Mouse (Mus musculus): Measurements from ENCODE around the gene Gsk3a. TPM values are rescaled to one million over a fixed set of nuclear protein-coding genes. Genes with fewer than 3 reads are reported as not detected.

The Gsk3a gene
- total RNA-seq, 2 experiments from 2014 or later = 61.4 to 68.5 TPM

DNA sequence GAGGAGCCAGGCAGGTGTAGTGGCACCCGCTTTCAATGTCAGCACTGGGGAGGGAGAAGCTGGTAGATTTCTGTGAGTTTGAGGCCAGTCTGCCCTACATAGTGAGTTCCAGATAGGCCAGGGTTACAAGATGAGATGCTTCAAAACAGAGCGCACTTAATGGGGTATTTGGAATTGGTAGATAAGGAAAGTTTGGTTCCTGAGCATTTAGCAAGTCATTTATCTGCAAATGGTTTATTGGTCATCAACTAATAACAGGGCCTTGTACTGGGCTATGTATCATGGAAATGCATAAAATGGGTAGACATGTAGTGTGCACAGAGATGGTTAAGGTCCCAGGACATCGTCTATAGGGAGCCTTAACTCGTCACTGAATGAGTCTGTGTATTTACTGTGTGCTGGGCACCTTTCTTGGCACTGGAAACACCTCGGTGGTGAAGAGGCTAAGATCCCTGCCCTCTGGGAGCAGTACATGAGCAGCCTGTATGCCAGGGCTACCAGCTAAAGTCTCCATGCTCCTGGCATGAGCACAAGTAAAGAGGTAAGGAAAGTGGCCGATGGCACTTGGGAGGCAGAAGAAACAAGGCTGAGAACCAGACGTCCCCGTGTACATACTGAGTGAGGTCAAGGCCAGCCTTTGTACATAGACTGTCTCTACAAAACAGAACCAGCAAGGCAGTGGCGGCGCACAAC, 15.2 kb downstream of the Gsk3a start:
- no peak for DNase-seq

DNA sequence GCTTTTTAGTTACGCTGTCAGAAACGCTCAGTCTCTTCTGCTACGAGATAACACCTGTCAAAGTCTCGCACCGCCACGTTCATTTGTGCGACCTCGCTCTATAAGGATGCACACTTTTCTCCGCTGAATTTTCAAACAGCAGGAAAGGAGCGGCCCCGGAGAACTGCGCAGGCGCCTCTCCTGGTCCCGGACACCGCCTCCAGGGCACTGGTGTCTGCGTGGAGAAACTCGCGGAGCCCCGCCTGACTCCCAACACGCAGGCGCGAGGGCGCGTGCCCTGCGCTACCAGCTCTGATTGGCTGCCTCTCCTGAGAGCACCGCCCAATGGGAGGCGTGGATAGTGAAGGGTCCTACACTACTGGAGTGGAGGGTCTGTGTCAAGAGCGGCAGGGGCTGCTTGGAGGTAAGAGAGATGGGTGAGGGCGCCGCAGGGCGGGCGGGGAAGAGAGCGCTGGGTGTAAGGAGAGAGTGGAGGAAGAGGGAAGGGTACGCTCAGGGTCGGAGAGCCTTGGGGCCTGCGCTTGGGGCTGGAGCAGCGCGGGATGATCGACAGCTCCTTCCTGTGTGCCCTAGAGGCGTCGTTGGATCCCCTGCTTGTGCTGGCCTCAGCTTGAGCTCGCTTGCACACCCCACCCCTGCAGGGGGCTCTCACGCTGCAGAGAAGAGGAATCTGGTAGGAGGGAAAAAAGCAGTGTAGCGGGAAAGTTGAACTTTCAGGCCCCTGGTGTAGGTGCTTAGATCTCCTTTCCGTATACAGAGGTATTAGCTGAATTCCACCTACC, 16.4 kb downstream of the Gsk3a start, which contains the start of gene Zfp526:
Zfp526 (plus strand) TSS at position 324 of the 782 bp plus-strand sequence.
- DNase-seq = peak; percentile 98 to 99

DNA sequence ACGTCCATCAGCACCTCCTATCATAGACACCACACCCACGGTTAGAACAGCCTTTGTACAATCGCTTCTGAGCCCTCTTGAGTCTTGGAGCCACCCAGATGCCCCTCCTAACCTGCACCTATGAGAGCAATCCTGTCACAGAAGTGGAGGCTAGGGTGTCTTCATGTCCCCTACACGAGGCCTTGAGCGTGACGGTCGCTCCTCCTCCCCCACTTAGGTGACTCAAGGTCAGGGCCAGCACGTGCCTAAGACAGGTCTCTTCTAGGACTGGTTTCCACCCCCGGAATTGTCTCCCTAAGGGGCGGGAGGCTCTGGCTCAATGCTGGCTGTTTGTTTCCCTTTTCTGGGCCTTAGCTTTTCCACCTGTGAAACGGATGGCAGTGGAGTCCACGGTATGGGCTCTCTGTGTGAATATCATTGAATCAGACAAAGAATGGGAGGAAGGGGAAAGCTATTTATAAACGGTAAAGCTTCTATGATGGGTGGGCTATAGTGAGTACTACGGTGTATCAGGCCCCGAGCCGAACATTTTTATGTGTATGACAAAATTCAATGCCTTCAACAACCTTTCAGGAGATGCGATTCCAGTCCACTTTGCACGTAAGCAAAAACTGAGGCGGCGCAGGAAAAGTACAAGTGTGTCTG, 17.1 kb downstream of the Gsk3a start, which contains the start of gene Dedd2:
Dedd2 (minus strand) TSS at position 159 of the 645 bp plus-strand sequence.
- DNase-seq = peak; percentile 52 to 73

DNA sequence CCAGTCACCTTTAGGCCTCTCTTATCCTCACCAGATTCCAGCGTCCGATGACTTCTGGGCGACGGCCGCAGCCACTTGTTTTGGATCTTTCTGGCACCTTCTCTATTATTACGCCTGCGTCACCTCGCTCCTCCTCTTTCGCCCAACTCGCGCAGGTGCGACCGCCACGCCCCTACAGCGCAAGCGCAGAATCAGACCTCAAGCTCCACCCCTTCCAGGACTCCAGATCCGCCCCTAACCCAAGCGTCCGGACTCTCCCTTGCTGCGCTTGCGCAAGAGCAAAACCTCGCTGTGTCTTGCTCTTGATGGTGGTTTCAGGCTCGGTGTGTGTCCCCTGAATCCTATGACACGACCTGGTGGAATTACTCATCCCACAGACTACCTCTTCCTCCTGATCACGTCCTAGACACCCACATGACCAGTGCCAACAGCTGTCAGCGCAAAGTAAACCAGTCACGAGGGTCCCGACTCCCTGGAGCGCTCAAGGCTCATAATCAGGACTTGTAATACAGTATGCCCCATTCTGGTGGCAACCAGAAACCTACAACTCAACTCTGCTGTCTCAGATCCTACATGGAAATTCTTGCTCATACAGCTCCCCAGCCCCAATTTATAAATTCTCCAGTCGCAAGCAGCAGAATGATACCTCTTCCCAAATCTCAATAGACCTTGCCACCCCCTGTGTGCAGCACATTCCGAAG, 17.7 kb downstream of the Gsk3a start:
- peak; percentile 98 for DNase-seq

DNA sequence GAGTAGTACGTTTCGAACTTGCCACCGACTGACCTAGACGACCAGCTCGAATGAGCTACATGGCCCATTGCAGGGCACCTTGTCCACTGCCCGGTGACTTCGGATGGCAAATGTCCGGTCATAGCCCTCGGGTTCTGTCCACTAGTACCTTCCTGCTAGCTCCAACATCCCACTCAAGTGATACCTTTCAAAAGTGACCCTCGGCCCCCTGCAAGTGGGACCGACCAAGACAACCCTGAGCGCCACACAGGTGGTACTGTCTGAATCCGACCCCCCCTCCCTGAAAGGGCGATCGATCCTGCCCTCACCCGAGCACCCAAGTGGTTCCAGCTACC, 18.3 kb downstream of the Gsk3a start:
- DNase-seq = no peak

DNA sequence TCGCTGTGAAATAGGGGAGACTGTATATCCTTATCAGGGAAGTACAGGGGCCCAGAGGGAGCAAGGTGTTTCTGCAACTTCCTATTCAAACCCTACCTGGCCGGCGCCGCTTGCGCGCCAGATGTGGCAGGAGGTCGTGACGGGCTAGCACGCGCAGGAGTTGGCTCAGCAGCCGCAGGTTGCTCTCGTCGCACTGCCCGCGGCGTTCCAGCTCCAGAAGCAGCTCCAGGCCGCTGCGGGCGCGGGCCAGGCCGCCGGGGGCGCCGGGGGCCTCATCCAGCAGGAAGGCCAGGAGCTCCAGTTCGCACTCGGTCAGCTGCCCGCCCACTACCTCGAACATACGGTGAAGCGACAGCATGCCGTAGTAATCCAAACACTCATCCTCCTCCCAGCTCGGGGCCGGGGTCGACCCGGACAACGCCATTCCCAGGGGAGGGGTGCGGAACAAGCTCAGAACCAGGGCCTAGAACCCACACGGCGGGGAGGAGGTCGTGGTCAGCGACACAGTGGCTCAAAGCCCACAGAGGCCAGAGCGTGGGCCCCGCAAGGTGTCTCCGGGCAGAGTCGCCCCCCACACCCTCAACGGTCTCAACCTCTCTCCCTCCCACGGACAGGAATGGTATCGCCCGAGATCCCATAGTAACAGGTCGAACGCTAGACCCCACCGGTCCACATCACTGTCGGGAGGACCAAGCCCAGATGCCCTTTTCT, 18.8 kb downstream of the Gsk3a start:
- DNase-seq = peak; percentile 39 to 43

DNA sequence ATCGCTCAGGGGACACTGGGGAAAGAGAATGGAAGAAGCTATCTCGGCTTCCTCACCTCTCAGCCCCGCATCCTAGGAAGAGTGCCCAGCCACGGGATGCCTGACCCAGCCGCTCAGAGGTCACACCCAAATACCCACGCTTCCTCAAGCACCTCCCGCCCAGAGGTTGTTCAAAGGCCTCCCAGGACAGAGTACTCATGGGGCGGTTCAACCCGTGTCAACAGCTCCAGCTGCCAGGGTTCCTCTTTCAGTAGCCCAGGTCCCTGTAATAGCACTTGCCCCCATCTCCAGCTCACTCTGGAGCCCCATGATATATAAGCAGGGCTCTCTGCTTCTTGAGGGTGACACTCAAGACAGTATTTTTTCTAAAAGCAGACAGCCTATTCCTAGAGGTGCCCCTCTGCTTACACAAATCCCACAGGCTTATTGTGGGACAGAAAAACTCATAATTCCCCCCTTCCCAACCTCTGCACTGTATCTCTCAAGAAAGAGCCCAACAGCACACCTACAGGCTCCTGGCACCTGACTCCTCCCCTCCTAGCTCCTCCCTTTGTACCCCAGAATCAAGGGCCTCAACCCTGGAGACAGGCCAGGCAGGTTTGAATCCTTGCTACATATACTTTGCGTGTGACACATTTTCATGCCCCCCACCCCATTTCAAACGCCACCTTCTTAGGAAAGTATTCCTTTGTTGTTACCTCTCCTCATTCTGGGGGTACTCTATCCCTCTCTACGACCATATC, 19.8 kb downstream of the Gsk3a start:
- DNase-seq = no peak

DNA sequence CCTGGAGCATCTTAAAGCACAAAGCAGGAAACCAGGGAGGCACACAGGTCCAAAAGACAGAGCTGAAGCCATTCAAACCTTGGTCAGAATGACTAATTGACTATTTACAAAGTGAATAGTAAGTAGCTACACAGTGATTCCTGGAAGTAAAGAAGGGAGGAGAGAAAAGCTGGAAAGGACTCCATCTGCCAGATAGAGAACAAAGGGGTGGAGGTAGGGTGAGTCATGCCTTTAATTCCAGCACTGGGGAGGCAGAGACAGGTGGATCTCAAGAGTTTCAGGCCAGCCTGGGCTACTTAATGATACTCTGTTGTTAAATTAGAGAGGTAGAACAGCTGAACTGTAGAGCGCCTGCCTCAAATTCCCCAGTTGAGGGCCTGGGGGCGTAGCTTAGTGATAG, 23.5 kb downstream of the Gsk3a start:
- no peak for DNase-seq

DNA sequence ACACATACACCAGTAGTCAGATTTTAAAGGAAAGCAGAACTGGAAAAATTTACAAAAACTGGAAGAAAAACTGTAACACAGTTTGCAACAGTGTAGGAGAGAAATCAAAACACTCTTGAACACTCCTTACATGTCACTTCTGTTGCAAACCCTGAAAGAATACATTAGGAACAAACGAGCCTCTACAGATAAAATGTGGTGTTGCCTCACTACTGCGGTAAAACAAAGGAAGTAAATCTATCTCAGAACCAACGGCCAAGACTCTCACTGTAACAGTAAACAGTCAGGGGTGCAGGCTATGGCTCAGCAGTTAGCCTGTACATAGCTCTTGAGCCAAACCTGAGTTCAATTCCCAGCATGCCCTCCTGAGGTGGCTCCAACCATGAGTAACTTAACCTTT, 24.6 kb downstream of the Gsk3a start:
- DNase-seq = no peak

DNA sequence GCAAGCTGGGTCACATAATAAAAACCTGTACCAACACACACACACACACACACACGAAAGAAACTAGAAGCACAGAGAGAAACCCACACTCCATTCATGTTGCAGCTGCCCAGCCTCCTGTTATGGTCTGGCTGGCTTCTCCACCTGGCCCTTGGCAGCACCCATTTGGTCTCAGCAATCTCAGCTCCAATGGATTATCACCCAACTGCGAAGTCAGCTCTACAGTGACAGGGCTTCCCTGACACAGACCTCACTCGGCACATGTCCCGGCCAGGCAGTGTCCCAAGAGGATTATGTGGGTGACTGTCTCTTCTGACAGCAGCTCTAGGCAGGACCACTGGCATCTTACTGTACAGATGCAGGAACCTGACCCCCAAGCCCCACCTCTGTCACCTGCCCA, 27.2 kb downstream of the Gsk3a start:
- DNase-seq = peak in 1 of 2 experiments; percentile 43

DNA sequence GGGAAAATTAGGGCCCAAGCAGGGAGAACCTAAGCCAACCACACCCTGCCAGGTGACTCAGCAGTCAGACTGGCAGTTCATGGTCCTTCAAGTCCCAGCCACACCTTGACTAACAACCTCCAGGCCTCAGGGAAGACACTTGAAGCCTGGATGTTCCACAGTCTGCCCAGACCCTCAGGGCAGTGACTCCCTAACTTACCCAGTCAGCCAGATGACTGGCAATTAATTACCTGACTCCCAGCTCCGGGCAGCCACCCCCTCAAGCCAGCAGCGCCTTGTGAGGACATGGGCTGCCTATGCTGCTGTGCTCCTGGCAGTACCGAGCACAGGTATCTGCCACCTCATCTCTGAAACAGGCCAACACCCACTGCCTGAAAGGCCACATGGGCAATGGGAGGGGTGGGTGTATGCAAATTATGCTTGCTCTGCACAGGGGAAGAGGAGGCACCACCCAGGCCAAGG, 28.5 kb downstream of the Gsk3a start:
- no peak for DNase-seq

DNA sequence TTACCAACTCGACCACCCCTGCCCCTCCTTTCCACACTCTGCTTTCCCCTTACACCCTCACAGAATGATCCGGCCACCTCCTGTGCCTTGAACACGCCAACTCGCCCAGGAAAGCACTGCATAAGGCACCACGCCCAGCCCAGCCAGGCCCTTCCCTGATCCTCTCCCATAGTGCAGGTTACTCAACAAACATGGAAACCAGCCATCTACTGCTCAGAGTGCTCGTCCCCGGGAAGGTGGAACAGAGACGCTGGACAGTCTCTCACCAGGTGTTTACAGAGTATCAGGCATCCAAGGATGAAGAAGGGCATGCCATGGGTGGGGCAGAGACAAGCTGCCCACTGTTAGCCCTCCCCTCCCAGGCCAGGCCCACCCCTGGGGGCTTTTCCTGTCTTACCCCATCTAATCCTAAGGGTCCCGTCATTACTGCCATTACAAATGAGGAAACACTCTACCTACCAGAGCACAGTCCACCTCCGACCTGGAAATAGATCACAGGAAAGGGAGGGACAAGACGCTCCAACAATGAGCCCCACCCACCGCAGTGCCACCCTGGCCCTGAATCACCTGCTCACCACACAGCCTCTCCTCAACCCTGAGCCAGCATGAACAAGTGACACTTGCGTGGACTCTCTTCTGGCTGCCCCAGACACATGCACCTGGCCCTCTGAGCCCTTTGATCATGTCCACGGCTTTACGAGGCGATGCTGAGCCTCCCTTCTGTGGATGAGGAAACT, 31.4 kb downstream of the Gsk3a start:
- peak; percentile 35 to 40 for DNase-seq

DNA sequence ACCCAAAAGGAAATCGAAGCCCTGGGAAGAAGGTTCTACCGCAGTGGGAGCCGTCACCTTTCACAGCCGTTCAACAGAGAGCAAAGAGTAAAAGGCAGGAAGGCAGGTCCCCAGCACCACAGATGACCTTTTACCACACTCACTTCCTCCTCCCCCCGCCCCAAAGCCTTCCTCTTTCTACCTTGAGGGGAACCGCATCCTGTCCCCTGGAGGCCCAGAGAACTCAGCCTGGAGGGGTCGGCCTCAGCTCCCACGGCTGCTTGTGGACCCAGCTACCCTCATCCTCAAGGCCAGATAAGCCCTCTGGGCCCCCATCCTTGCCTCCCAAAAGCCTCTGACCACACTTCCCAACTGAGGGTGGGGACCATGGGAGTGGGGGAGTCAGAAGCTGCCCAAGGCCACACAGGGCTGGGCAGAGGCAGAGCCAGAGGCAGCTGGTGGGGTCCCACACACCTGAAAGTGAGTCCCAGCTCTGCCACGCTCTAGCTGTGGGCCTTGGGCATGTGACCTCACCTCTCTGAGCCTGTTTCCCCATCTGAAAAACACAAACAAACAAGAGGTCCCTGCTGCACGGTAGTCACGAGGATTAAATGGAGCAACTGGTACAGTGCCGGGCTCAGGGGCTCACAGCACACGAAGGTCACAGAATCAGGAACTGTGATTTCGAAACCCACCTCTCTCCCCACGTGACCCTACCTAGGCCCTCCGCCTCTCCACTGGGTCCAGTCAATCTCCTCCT, 32.1 kb downstream of the Gsk3a start:
- DNase-seq = peak in 1 of 2 experiments; percentile 31

DNA sequence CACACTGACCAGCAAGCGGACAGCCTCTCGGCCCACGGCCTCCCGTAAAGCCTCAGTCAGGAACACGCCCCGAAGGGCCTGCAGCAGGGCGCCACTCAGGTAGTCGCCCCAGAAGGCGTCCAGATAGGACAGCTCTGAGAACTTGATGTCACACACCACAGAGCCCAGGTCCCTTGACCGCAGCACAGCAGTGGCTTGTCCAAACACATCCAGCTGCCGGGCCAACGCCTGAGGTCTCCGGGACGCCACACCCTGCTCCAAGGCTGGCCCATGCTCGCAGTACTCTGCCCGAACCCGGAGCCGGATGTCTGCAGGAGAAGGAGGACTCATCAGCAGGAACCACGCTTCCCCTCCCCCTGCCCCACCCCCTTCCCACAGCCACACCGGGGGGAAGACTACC, 34.0 kb downstream of the Gsk3a start:
- DNase-seq = no peak

DNA sequence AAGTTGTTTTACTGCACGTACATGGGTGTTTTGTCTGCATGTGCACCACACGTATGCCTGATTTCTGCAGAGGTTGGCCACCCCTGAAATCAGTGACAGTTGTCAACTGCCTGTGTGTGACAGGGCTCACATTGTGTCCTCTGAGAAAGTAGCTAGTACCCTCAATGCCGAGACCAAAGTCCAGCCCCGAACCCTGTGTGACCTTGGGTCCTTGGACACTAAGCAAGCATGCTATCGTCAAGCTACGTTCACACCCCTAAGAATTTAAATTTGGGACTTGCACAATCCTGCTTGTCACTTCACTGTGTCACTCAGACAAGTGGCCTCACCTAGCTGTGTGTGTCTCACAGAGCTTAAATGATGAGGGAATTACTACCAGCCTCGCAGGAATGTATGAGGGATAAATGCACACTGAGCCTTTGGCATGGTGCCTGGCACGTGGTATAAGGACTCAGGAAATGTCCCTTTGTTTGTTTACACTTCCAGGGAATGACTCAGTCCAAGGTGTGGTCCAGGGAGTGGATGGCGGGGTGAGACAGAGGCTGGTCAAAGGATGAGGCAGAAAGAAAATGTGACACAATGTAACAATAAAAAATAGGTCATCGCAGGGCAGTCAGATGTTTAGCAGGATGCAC, 40.1 kb downstream of the Gsk3a start:
- DNase-seq = no peak

DNA sequence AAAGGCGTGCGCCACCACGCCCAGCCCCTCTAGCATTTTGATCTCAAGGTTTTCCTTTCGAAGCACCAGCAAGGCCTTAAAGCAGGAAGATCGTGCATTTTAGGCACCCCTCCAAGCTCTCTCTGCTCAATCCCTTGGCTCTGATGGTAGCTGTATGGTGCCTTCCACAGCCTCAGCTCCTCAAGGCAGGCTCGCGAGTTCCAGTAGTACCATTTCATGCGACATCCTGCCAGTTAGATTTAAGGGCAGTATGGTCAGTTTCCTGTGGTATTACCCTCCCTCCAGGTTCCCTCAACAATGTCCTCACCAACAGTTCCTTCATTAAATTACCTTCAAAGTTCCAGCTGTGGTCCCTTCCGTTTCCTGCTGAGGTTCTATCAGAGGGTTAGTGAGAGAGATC, 41.5 kb downstream of the Gsk3a start:
- no peak for DNase-seq

DNA sequence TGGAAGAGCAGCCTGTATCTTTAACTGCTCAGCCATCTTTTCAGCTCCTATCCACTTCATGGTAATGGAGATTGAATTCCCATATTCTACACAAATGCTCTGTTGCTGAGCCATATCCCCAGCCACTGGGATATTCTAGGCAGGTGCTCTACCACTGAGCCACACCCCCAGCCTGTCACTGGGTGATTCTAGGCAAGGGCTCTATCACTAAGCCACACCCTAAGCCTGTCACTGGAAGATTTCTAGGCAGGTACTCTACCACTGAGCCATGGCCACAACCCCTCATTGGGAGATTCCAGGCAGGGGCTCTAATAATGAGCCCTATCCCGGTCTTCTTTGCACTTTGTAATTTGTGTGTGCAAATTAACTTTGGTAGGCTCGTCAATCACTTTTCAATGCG, 42.5 kb downstream of the Gsk3a start:
- no peak for DNase-seq

DNA sequence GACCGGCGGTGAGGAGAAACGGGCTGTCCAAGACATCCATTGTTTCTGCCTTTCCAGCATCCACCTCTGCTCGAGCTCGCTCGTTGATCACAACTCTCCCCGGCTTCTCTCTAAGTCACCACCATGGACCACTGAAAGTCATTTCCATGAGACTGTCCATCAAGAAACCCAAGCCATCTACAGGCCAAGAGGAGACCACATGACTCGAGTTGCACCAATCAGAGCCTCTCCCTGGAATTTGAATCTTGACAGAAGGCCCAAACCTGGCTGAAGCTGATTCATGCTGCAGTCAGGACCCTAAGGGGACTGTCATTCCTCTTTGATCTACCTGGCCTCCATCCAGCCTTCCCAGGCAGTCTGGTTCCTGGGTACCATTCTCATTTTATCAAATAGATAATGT, 45.5 kb downstream of the Gsk3a start:
- DNase-seq = no peak

DNA sequence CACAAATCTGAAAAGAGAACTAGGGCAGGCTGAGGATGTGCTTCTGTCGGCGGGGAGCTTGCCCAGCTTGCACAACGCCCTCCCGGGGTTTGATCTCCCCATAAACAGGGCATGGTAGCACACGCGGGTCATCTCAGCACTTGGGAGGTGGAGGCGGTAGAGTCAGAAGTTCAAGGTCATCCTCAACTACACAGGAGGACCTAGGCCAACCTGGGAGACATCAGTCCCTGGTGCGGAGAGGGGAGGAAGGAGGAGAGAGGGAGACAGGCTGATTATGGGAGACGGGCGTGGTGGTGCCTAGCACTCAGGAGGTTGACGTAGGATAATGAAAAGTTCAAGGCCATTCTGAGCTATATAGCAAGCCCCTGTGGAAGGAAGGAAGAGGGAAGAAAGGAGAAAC, 46.8 kb downstream of the Gsk3a start:
- no peak for DNase-seq
